Mouse (Mus musculus): Measurements from ENCODE around the gene Gm10471. TPM values are rescaled to one million over a fixed set of nuclear protein-coding genes. Genes with fewer than 3 reads are reported as not detected.

Gm10471 gene
- polyA plus RNA-seq, 2 experiments: not detected

Other genes with a start within 250 kb of the Gm10471 start
- not detected in 2 replicates for gene Gm21663, start 146.9 kb downstream of the Gm10471 start, polyA plus RNA-seq (2012; rRNA removed)
- not detected in 2 replicates for gene Gm21663, start 146.9 kb downstream of the Gm10471 start, polyA plus RNA-seq (2014; fragmentation: Nextera tagmentation; extraction: Ambion mirVana)
- not detected in 2 replicates for gene Gm21671, start 134.9 kb downstream of the Gm10471 start, polyA plus RNA-seq (2012; rRNA removed)
- not detected in 2 replicates for gene Gm21671, start 134.9 kb downstream of the Gm10471 start, polyA plus RNA-seq (2014; fragmentation: Nextera tagmentation; extraction: Ambion mirVana)
- gene Gm21680, start 116.6 kb downstream of the Gm10471 start, polyA plus RNA-seq (2012; rRNA removed): not detected in 2 replicates
- gene Gm21680, start 116.6 kb downstream of the Gm10471 start, polyA plus RNA-seq (2014; fragmentation: Nextera tagmentation; extraction: Ambion mirVana): not detected in 2 replicates
- gene Gm21698, start 100.6 kb downstream of the Gm10471 start, polyA plus RNA-seq (2012; rRNA removed): not detected in 2 replicates
- gene Gm21698, start 100.6 kb downstream of the Gm10471 start, polyA plus RNA-seq (2014; fragmentation: Nextera tagmentation; extraction: Ambion mirVana): not detected in 2 replicates
- gene Gm1979, start 84.5 kb downstream of the Gm10471 start, polyA plus RNA-seq (2012; rRNA removed): not detected in 2 replicates
- not detected in 2 replicates for gene Gm1979, start 84.5 kb downstream of the Gm10471 start, polyA plus RNA-seq (2014; fragmentation: Nextera tagmentation; extraction: Ambion mirVana)
- gene Gm5862, start 66.4 kb downstream of the Gm10471 start, polyA plus RNA-seq (2012; rRNA removed): not detected in 2 replicates
- not detected in 2 replicates for gene Gm5862, start 66.4 kb downstream of the Gm10471 start, polyA plus RNA-seq (2014; fragmentation: Nextera tagmentation; extraction: Ambion mirVana)
- gene Speer4a, start 49.7 kb downstream of the Gm10471 start, polyA plus RNA-seq (2012; rRNA removed): not detected in 2 replicates
- not detected in 2 replicates for gene Speer4a, start 49.7 kb downstream of the Gm10471 start, polyA plus RNA-seq (2014; fragmentation: Nextera tagmentation; extraction: Ambion mirVana)
- gene Gm7347, start 30.7 kb downstream of the Gm10471 start, polyA plus RNA-seq (2012; rRNA removed): not detected in 2 replicates
- gene Gm7347, start 30.7 kb downstream of the Gm10471 start, polyA plus RNA-seq (2014; fragmentation: Nextera tagmentation; extraction: Ambion mirVana): not detected in 2 replicates
- not detected in 2 replicates for gene 5031410I06Rik, start 16.1 kb upstream of the Gm10471 start, polyA plus RNA-seq (2012; rRNA removed)
- gene 5031410I06Rik, start 16.1 kb upstream of the Gm10471 start, polyA plus RNA-seq (2014; fragmentation: Nextera tagmentation; extraction: Ambion mirVana): not detected in 2 replicates
- gene Gm10220, start 32.1 kb upstream of the Gm10471 start, polyA plus RNA-seq (2012; rRNA removed): not detected in 2 replicates
- not detected in 2 replicates for gene Gm10220, start 32.1 kb upstream of the Gm10471 start, polyA plus RNA-seq (2014; fragmentation: Nextera tagmentation; extraction: Ambion mirVana)
- gene Gm7361, start 168.4 kb upstream of the Gm10471 start, polyA plus RNA-seq (2012; rRNA removed): not detected in 2 replicates
- gene Gm7361, start 168.4 kb upstream of the Gm10471 start, polyA plus RNA-seq (2014; fragmentation: Nextera tagmentation; extraction: Ambion mirVana): not detected in 2 replicates

All from liver, embryonic 14.5 days (tissue).